Mouse (Mus musculus) CH12.LX (cell line): ENCODE results near the gene Agk. TPM values are rescaled to one million over a fixed set of nuclear protein-coding genes. Genes with fewer than 3 reads are reported as not detected.

Source experiments
- DNase-seq: peaks from one replicate; pipeline ENCODE4 v3.0.0-alpha.2; 2013; ENCODE audit errors: extremely low read depth
- H3K27ac ChIP-seq: 2 replicates; pipeline ENCODE4 v1.5.1; 2012; ENCODE audit warnings: low read depth, mild to moderate bottlenecking, control low read depth, moderate library complexity; ENCODE audit not compliant: insufficient read depth
- H3K27me3 ChIP-seq: replicated peaks from 2 replicates; pipeline ENCODE3; 2012; ENCODE audit warnings: inconsistent platforms
- H3K36me3 ChIP-seq, 2 experiments: replicated peaks in 1 of 2; 2 replicates each; pipeline versions ENCODE3 to v1.6.1; 2012; ENCODE audit warnings: inconsistent platforms in 1 of 2, low read length in 1 of 2, mild to moderate bottlenecking in 1 of 2, mixed read lengths in 1 of 2, moderate library complexity in 1 of 2; ENCODE audit not compliant: control insufficient read depth in 1 of 2, insufficient read depth in 1 of 2
- H3K4me1 ChIP-seq, 2 experiments: 2 replicates each; pipeline ENCODE4 v1.6.1; 2012; ENCODE audit warnings: inconsistent platforms in 1 of 2, moderate library complexity in 1 of 2; ENCODE audit not compliant: insufficient read depth in 2 of 2, control insufficient read depth in 1 of 2
- H3K4me2 ChIP-seq: 2 replicates; pipeline ENCODE4 v1.6.1; 2012; ENCODE audit warnings: low read depth, mild to moderate bottlenecking, control low read depth; ENCODE audit not compliant: poor library complexity, insufficient read depth, severe bottlenecking
- H3K4me3 ChIP-seq, 3 experiments: fragments of 150-350 bp in 1 of 3; sonication (generic) in 1 of 3; replicated peaks in 1 of 3; 2 replicates each; pipeline versions ENCODE3 to v1.5.1; 2011 to 2012; ENCODE audit warnings: low read depth in 2 of 3, low read length in 2 of 3, mild to moderate bottlenecking in 2 of 3, moderate library complexity in 2 of 3, control low read depth in 1 of 3, improper control_type of control experiment in 1 of 3, inconsistent platforms in 1 of 3, mixed read lengths in 1 of 3; ENCODE audit not compliant: poor library complexity in 1 of 3
- H3K79me2 ChIP-seq: replicated peaks from 2 replicates; pipeline ENCODE4 v1.6.1; 2012; ENCODE audit warnings: mild to moderate bottlenecking, moderate library complexity; ENCODE audit not compliant: control insufficient read depth, poor library complexity, insufficient read depth, severe bottlenecking; ENCODE audit errors: extremely low read depth
- H3K9ac ChIP-seq: 2 replicates; pipeline ENCODE4 v1.6.1; 2012; ENCODE audit warnings: low read depth, mild to moderate bottlenecking, control low read depth, moderate library complexity; ENCODE audit not compliant: insufficient read depth
- H3K9me3 ChIP-seq: replicated peaks from 2 replicates; pipeline ENCODE3; 2012; ENCODE audit warnings: low read length, inconsistent platforms, mixed read lengths
- CHD1 ChIP-seq: IDR thresholded peaks from 2 replicates; pipeline ENCODE4 v1.6.1; 2012; ENCODE audit warnings: low read depth, low read length, improper control_type of control experiment, inconsistent platforms
- CHD2 ChIP-seq: IDR thresholded peaks from 2 replicates; pipeline ENCODE4 v1.6.1; 2011; ENCODE audit warnings: low read length, improper control_type of control experiment
- ELF1 ChIP-seq: IDR thresholded peaks from 2 replicates; pipeline ENCODE4 v1.6.1; 2014; ENCODE audit warnings: low read depth, mild to moderate bottlenecking, inconsistent platforms, low read length, improper control_type of control experiment
- ETS1 ChIP-seq: conservative IDR thresholded peaks from 2 replicates; pipeline ENCODE4 v1.6.1; 2012; ENCODE audit warnings: low read depth, mild to moderate bottlenecking, inconsistent platforms, low read length, improper control_type of control experiment, moderate library complexity
- HCFC1 ChIP-seq: IDR thresholded peaks from 2 replicates; pipeline ENCODE4 v1.6.1; 2012; ENCODE audit warnings: low read depth, mild to moderate bottlenecking, inconsistent platforms, low read length, improper control_type of control experiment
- JUN ChIP-seq: IDR thresholded peaks from 2 replicates; pipeline ENCODE4 v1.6.1; 2011; ENCODE audit warnings: low read depth, mild to moderate bottlenecking, low read length, improper control_type of control experiment, moderate library complexity; ENCODE audit not compliant: insufficient read depth
- KAT2A ChIP-seq: IDR thresholded peaks from 2 replicates; pipeline ENCODE4 v1.6.1; 2012; ENCODE audit warnings: low read length, improper control_type of control experiment, inconsistent platforms; ENCODE audit not compliant: insufficient replicate concordance
- MAFK ChIP-seq: IDR thresholded peaks from 2 replicates; pipeline ENCODE4 v1.6.1; 2011; ENCODE audit warnings: low read length, improper control_type of control experiment; ENCODE audit not compliant: insufficient replicate concordance
- MAX ChIP-seq: IDR thresholded peaks from 2 replicates; pipeline ENCODE4 v1.6.1; 2011; ENCODE audit warnings: low read length, improper control_type of control experiment
- NRF1 ChIP-seq: IDR thresholded peaks from 2 replicates; pipeline ENCODE4 v1.6.1; 2014; ENCODE audit warnings: low read depth, mild to moderate bottlenecking, inconsistent platforms, low read length, improper control_type of control experiment, moderate library complexity
- POLR2A ChIP-seq: IDR thresholded peaks from 2 replicates; pipeline ENCODE4 v1.6.1; 2011; ENCODE audit warnings: low read depth, mild to moderate bottlenecking, improper control_type of control experiment, low read length
- RAD21 ChIP-seq: IDR thresholded peaks from 2 replicates; pipeline ENCODE4 v1.6.1; 2011; ENCODE audit warnings: low read depth, mild to moderate bottlenecking, low read length, improper control_type of control experiment, moderate library complexity
- RCOR1 ChIP-seq: conservative IDR thresholded peaks from 2 replicates; pipeline ENCODE4 v1.6.1; 2012; ENCODE audit warnings: low read depth, mild to moderate bottlenecking, inconsistent platforms, low read length, improper control_type of control experiment
- SMC3 ChIP-seq: IDR thresholded peaks from 2 replicates; pipeline ENCODE4 v1.6.1; 2011; ENCODE audit warnings: low read depth, low read length, improper control_type of control experiment
- TBP ChIP-seq: conservative IDR thresholded peaks from 2 replicates; pipeline ENCODE4 v1.6.1; 2011; ENCODE audit warnings: low read depth, low read length, improper control_type of control experiment
- USF1 ChIP-seq: IDR thresholded peaks from 2 replicates; pipeline ENCODE4 v1.6.1; 2014; ENCODE audit warnings: low read depth, mild to moderate bottlenecking, inconsistent platforms, low read length, improper control_type of control experiment
- USF2 ChIP-seq: conservative IDR thresholded peaks from 2 replicates; pipeline ENCODE4 v1.6.1; 2011; ENCODE audit warnings: low read depth, low read length, improper control_type of control experiment
- ZKSCAN1 ChIP-seq: IDR thresholded peaks from 2 replicates; pipeline ENCODE4 v1.6.1; 2012; ENCODE audit warnings: low read depth, inconsistent platforms, low read length, improper control_type of control experiment, borderline replicate concordance
- dilution Hi-C: fragments of 300-500 bp; cut with MboI; formaldehyde crosslinking; loops from 2 replicates; pipeline ENCODE4 v1.14.3; 2020; ENCODE audit warnings: low sequenced_read_pairs; ENCODE audit not compliant: extremely low pct_unique_long_range_greater_than_20kb, extremely low pct_ligation_motif_present
- in situ Hi-C: fragments of 300-500 bp; cut with MboI; formaldehyde crosslinking; loops from 3 replicates; pipeline ENCODE4 v1.14.3; 2019; ENCODE audit warnings: low sequenced_read_pairs, low pct_ligation_motif_present, low pct_unique_long_range_greater_than_20kb, mixed read lengths
- polyA plus RNA-seq: library from polyadenylated mRNA; unstranded; fragments of >175 nt; gene quantifications from 2 replicates; pipeline ENCODE4 v1.2.1, GENCODE M21; 2012; ENCODE audit warnings: low read depth; ENCODE audit not compliant: insufficient read length
- total RNA-seq, 2 experiments: library from RNA; depleted of rRNA; stranded (reverse); fragments of 300-350 nt in 1 of 2; fragments of >200 nt in 1 of 2; gene quantifications; 2 replicates each; pipeline ENCODE4 v1.2.3; 2012 to 2014

Gene Agk
- total and polyA plus RNA-seq, 3 experiments = 22.1 to 42.5 (median 24.8) TPM

DNA sequence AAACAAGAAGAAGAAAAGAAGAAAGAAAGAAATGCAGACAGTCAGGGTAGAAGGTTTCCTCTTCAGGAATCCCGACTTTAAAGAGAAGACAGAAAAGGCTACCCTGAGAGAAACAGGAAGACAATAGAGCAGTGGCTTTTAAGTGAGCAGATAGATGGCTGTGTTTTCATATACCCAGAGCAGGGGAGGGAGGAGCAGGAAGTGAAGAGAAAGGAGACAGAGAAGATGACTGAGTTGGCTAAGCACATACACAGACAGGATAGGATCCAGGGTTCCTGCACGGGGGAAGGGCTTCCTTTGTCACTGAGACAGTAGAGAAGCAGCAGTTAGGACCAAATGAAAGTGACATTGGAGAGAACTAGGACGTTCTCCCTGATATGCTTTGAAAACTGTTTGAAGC is 60.7 kb downstream of the Agk start:
- Histone ChIP-seq H3K27ac (no peak overlapping the region), H3K79me2 (no peaks in the 10 kb centered on the region), H3K4me3 (no peak overlapping the region), H3K27me3 (no peaks in the 10 kb centered on the region), H3K9me3 (no peaks in the 10 kb centered on the region), H3K4me2 (no peak overlapping the region), H3K9ac (no peak overlapping the region), H3K36me3 (peaks cover 19 to 69% of the 10 kb centered on the region in 2 experiments), H3K4me1 (no peaks in the 10 kb centered on the region)
- in situ Hi-C loops (loop anchor here (25.0 kb wide), 1 partner anchor 148 kb away; no protein-coding TSS in a partner anchor), dilution Hi-C loops (no loop called here)
- TF ChIP-seq MAFK = no peak
- no peak for TF ChIP-seq ELF1
- no peak for TF ChIP-seq HCFC1
- TF ChIP-seq KAT2A = no peak
- no peak for TF ChIP-seq SMC3
- no peak for TF ChIP-seq USF2
- no peak for TF ChIP-seq RCOR1
- TF ChIP-seq NRF1 = no peak
- no peak for TF ChIP-seq ETS1
- no peak for DNase-seq

DNA sequence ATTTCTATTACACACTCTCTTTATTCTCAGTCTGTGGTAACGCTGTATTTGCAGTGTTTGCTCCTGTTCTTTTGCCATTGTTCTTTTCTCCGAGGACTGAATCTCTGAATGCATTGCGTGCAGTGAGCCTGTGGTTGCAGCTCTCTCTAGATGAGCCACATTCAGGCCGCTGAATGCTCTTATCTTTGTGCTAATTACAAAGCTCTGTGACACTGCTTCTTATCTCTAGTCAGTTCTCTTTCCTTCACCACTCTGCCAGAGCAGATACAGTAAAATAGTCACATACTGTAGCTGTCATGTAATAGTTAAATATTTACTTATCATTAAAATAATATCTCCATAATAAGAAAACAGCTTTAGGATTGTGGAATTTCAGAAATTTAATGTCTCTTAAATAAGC is 63.7 kb downstream of the Agk start:
- Histone ChIP-seq H3K4me2 (no peak overlapping the region), H3K9ac (no peak overlapping the region), H3K4me3 (no peak overlapping the region), H3K4me1 (no peaks in the 10 kb centered on the region), H3K9me3 (no peaks in the 10 kb centered on the region), H3K27ac (no peak overlapping the region), H3K27me3 (no peaks in the 10 kb centered on the region), H3K79me2 (no peaks in the 10 kb centered on the region), H3K36me3 (peaks cover 24 to 70% of the 10 kb centered on the region in 2 experiments)
- in situ Hi-C loops = loop anchor here (25.0 kb wide), 1 partner anchor 151 kb away; no protein-coding TSS in a partner anchor
- TF ChIP-seq MAX (no peak), TBP (no peak), CHD2 (no peak), ZKSCAN1 (no peak), KAT2A (no peak), POLR2A (no peak), USF2 (no peak), USF1 (no peak), CHD1 (no peak), RAD21 (no peak), JUN (no peak)
- DNase-seq = no peak
- dilution Hi-C loops = no loop called here
